30 mouse cellular contexts compared by ENCODE assay signal in the genomic region with DNA sequence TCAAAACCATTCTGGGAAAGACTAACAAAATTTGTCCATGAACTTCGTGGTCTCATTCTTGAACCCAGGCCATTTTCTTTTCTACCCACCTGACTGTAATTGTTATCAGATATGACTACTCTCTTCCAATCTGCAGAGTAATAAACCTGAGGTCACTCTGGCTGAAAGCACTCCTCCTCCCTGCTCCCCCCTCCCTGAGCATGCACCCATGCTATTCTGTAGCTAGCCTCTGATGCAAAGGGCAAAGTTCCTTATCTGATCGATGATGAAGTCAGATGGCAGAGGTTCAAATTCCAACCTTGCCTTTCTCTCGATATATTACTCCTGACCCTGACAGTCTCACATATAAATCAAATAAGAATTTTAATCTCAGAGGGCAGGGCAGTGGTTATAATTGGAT. TPM values are rescaled to one million over a fixed set of nuclear protein-coding genes. Genes with fewer than 3 reads are reported as not detected.
A peak's percentile ranks its signal among the peaks of the same experiment; 100 is the strongest.
DNase-seq lines count a peak whose midpoint lies in the region; ATAC-seq and TF ChIP-seq lines count a peak whose summit lies in the region.
"Had no signal": no experiment of that assay in that cellular context is flagged by ENCODE, and none has a peak within 500 bp of the region (broad histone marks: within the 10 kb centered on the region; RNA-seq: fewer than 3 reads in every experiment).

No protein-coding gene starts in this region.

- no peak for TF ChIP-seq CTCF in liver, embryonic 14.5 days (IDR thresholded peaks at IDR 0.05; ENCODE audit: low read depth)

- H3K9me3 ChIP-seq in liver, embryonic 14.5 days (ENCODE audit: control insufficient read depth, low read length): no peaks in the 10 kb centered on the region
- H3K9me3 ChIP-seq in midbrain, embryonic 13.5 days: no peaks in the 10 kb centered on the region
- H3K9me3 ChIP-seq: embryonic facial prominence, embryonic 13.5 days; forebrain, embryonic 10.5 days; forebrain, embryonic 15.5 days; heart, embryonic 13.5 days; limb, embryonic 12.5 days; neural tube, embryonic 12.5 days had no signal

- H3K27ac ChIP-seq in liver, embryonic 14.5 days: no peak overlapping the region
- H3K27ac ChIP-seq in midbrain, embryonic 13.5 days: no peak overlapping the region
- H3K27ac ChIP-seq: embryonic facial prominence, embryonic 13.5 days; forebrain, embryonic 10.5 days; forebrain, embryonic 15.5 days; gastrocnemius, adult 2 months; heart, embryonic 13.5 days; left cerebral cortex, adult 2 months; limb, embryonic 12.5 days; neural tube, embryonic 12.5 days had no signal

- peaks cover 0 to 14% of the 10 kb centered on the region in 2 experiments; a peak in 3 of 4 replicates for H3K4me1 ChIP-seq in liver, embryonic 14.5 days (replicated peaks; ENCODE audit: control insufficient read depth in 2 of 2, insufficient read depth in 2 of 2, low read length in 1 of 2)
- peaks cover 12% of the 10 kb centered on the region for H3K4me1 ChIP-seq in midbrain, embryonic 13.5 days (replicated peaks)

- no peaks in the 10 kb centered on the region for H3K36me3 ChIP-seq in liver, embryonic 14.5 days (replicated peaks; ENCODE audit: control insufficient read depth, insufficient read depth, low read depth)
- no peaks in the 10 kb centered on the region for H3K36me3 ChIP-seq in midbrain, embryonic 13.5 days
- H3K36me3 ChIP-seq: embryonic facial prominence, embryonic 13.5 days; forebrain, embryonic 10.5 days; forebrain, embryonic 15.5 days; G1E; heart, embryonic 13.5 days; limb, embryonic 12.5 days; neural tube, embryonic 12.5 days had no signal

- DNase-seq in adrenal gland, adult 2 months: peak; percentile 77
- no peak for DNase-seq in adrenal gland, postnatal 25 days
- peak; percentile 9 for DNase-seq in liver
- DNase-seq in liver, embryonic 14.5 days (ENCODE audit: low read depth in 3 of 3, low spot score in 3 of 3): peak in 1 of 3 experiments; percentile 9
- no peak for DNase-seq in kidney, postnatal 4 days
- DNase-seq in gastrocnemius, adult 18-20 months (ENCODE audit: low spot score): no peak
- DNase-seq: cerebellum, adult 18-20 months; cerebellum, postnatal 10 days; gastrocnemius, adult 2 months; heart, postnatal 10 days; kidney, adult 9 months; kidney, postnatal 10 days; lung, adult 2 months; lung, postnatal 10 days; right cerebral cortex, postnatal 4 days; thymus, postnatal 4 days had no signal

- no peak for TF ChIP-seq EP300 in liver, embryonic 14.5 days (IDR thresholded peaks at IDR 0.05; ENCODE audit: low read depth)

- no peaks in the 10 kb centered on the region for H3K27me3 ChIP-seq in liver, embryonic 14.5 days (ENCODE audit: control insufficient read depth, insufficient read depth, low read length)
- H3K27me3 ChIP-seq in midbrain, embryonic 13.5 days: peaks cover 3% of the 10 kb centered on the region; the same call in 1 of the 2 replicates
- H3K27me3 ChIP-seq: embryonic facial prominence, embryonic 13.5 days; forebrain, embryonic 15.5 days; heart, embryonic 13.5 days; limb, embryonic 12.5 days; neural tube, embryonic 12.5 days; Patski had no signal

- WGBS in liver, embryonic 14.5 days (ENCODE audit: insufficient replicate concordance): 60% methylated on average over 3 of the region's 3 CpGs
- WGBS in midbrain, embryonic 13.5 days: 92% methylated on average over 3 of the region's 3 CpGs

- no peak overlapping the region for H3K4me2 ChIP-seq in liver, embryonic 14.5 days (ENCODE audit: low read depth)
- H3K4me2 ChIP-seq in midbrain, embryonic 13.5 days (replicated peaks): no peak overlapping the region
- H3K4me2 ChIP-seq: embryonic facial prominence, embryonic 13.5 days; forebrain, embryonic 15.5 days; heart, embryonic 13.5 days; limb, embryonic 12.5 days; neural tube, embryonic 12.5 days had no signal

- no peak overlapping the region for H3K9ac ChIP-seq in liver, embryonic 14.5 days (replicated peaks)
- no peak overlapping the region for H3K9ac ChIP-seq in midbrain, embryonic 13.5 days (replicated peaks)
- H3K9ac ChIP-seq: embryonic facial prominence, embryonic 13.5 days; forebrain, embryonic 15.5 days; heart, embryonic 13.5 days; limb, embryonic 12.5 days; neural tube, embryonic 12.5 days had no signal

- ATAC-seq in liver, embryonic 14.5 days (ENCODE audit: insufficient read depth): peak; percentile 60
- ATAC-seq in midbrain, embryonic 13.5 days: no peak
- ATAC-seq: forebrain, embryonic 15.5 days; hindbrain, embryonic 16.5 days; midbrain, embryonic 16.5 days; Patski had no signal

- H3K4me3 ChIP-seq in liver, embryonic 14.5 days (ENCODE audit: insufficient read depth in 1 of 2, low read depth in 2 of 2, low read length in 2 of 2): no peak overlapping the region
- H3K4me3 ChIP-seq in midbrain, embryonic 13.5 days (replicated peaks): no peak overlapping the region
- H3K4me3 ChIP-seq: embryonic facial prominence, embryonic 13.5 days; forebrain, embryonic 10.5 days; forebrain, embryonic 15.5 days; gastrocnemius, adult 2 months; heart, embryonic 13.5 days; left cerebral cortex, adult 2 months; limb, embryonic 12.5 days; myocyte; neural tube, embryonic 12.5 days had no signal

RNA-seq across cellular contexts. Expression of a gene that starts 33.1 kb away (rescaled TPM):
- 10 to 100 TPM; 13.1 to 23.8 TPM for total RNA-seq in adrenal gland, adult 2 months (2021)
- polyA plus RNA-seq in adrenal gland, adult 2 months (2012; rRNA removed): 11.0 and 26.1 TPM in 2 replicates
- total RNA-seq in adrenal gland, postnatal 25 days (2021): 20.7 and 38.6 TPM in 2 replicates
- 6.0 and 7.7 TPM in 2 replicates for polyA plus RNA-seq in liver, embryonic 14.5 days (2012; rRNA removed)
- polyA plus RNA-seq in liver, embryonic 14.5 days (2014; fragmentation: Nextera tagmentation; extraction: Ambion mirVana): 11.7 and 12.4 TPM in 2 replicates
- total RNA-seq in gastrocnemius, adult 18-20 months (2021): under 1 TPM; 0.57 to 0.71 TPM
- 135 and 153 TPM in 2 replicates for polyA plus RNA-seq in midbrain, embryonic 13.5 days (2015; fragmentation: Nextera tagmentation; extraction: Ambion mirVana)
- polyA plus RNA-seq: G1E, macrophage had no signal

Comparison
In these comparisons a context has a peak if more than half of its experiments do, and no peak if none do; other contexts are left out.
1. DNase-seq: peak in adrenal gland, adult 2 months (single experiment) and liver (single experiment); none in adrenal gland, postnatal 25 days (single experiment), kidney, postnatal 4 days (0 of 2) and gastrocnemius, adult 18-20 months (single experiment).
2. RNA of a gene that starts 33.1 kb away (total RNA-seq): 20.7 to 38.6 TPM in adrenal gland, postnatal 25 days and 13.1 to 23.8 TPM in adrenal gland, adult 2 months; 0.57 to 0.71 TPM in gastrocnemius, adult 18-20 months; every median in the first group is over 4 times any median in the second.